Mouse (Mus musculus): ENCODE data around the gene Rnf213. TPM values are rescaled to one million over a fixed set of nuclear protein-coding genes. Genes with fewer than 3 reads are reported as not detected.

Rnf213 gene
- total RNA-seq, 2 experiments from 2014 or later: 9.2 to 10.9 TPM

DNA sequence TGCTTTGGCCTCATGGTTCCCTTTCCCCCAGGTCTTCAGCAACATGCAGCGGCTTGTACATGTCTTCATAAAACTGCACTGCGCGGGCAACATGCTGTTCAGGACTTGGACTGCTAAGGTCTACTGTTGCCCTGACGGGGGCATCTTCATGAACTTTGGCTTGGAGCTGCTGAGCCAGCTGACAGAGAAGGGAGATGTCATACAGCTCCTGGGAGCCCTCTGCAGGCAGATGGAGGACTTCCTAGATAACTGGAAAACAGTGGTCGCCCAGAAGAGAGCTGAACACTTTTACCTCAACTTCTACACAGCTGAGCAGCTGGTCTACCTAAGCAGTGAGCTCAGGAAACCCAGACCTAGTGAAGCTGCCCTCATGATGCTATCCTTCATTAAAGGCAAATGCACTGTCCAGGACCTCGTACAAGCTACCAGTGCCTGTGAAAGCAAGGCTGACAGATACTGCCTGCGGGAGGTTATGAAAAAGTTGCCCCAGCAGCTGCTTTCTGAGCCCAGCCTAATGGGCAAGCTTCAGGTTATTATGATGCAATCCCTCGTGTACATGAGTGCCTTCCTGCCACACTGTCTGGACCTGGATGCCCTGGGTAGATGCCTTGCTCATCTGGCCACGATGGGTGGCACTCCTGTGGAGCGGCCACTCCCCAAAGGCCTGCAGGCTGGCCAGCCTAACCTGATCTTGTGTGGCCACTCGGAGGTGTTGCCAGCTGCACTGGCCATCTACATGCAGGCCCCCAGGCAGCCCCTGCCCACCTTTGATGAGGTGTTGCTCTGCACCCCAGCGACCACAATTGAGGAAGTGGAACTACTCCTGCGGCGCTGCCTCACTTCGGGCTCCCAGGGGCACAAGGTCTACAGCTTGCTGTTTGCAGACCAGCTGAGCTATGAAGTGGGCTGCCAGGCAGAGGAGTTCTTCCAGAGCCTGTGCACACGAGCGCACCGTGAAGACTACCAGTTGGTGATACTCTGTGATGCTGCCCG, 43.3 kb downstream of the Rnf213 start:
- DNase-seq (ENCODE audit: low spot score in 2 of 2): peak in 1 of 2 experiments; percentile 16

GRCm38 (mm10) chr11:119438776-119439175, 45.9 kb downstream of the Rnf213 start:
- DNase-seq (ENCODE audit: low spot score in 2 of 2): no peak

DNA sequence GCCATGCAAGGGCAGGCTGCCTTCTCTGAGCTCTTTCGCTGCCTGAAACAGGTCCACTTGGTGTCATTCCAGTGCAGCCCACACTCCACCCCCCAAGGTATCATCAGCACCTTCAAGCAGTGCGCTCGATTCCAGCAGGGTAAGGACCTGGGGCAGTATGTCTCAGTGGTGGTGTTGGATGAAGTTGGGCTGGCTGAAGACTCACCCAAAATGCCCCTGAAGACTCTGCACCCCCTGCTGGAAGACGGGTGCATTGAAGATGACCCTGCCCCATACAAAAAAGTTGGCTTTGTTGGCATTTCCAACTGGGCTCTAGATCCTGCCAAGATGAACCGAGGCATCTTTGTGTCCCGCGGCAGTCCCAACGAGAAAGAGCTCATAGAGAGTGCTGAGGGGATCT, 49.3 kb downstream of the Rnf213 start:
- DNase-seq (ENCODE audit: low spot score in 2 of 2): no peak

DNA sequence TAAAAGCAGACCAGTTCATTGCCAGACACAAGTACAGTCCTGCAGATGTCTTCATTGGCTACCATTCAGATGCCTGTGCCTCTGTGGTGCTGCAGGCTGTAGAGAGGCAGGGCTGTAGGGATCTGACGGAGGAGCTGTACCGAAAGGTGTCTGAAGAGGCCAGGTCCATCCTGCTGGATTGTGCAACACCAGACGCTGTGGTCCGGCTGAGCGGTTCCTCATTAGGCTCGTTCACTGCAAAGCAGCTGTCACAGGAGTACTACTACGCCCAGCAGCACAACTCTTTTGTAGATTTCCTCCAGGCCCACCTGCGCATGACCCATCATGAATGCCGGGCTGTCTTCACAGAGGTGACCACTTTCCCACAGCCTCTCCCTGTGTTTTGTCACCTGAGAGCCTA, 50.5 kb downstream of the Rnf213 start:
- no peak for DNase-seq (ENCODE audit: low spot score in 2 of 2)

DNA sequence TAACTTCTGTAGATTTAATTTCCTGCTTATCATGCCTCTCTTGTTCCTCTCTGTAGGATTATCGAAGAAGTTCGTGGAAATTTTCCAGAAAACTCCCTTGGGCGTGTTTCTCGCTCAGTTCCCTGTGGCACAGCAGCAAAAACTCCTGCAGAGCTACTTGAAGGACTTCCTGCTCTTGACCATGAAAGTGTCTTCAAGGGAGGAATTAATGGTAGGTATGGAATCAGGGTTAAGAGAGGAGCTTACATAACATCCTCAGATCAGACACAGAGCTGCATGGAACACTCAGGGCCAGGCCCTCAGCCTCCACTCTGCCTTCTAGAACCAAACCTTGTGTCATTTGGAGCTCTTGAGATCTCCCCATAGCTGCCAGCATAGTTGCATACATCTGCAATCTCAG, 63.2 kb downstream of the Rnf213 start:
- DNase-seq (ENCODE audit: low spot score in 2 of 2): no peak

GRCm38 (mm10) chr11:119477876-119478275, 85.0 kb downstream of the Rnf213 start:
- no peak for DNase-seq (ENCODE audit: low spot score in 2 of 2)

DNA sequence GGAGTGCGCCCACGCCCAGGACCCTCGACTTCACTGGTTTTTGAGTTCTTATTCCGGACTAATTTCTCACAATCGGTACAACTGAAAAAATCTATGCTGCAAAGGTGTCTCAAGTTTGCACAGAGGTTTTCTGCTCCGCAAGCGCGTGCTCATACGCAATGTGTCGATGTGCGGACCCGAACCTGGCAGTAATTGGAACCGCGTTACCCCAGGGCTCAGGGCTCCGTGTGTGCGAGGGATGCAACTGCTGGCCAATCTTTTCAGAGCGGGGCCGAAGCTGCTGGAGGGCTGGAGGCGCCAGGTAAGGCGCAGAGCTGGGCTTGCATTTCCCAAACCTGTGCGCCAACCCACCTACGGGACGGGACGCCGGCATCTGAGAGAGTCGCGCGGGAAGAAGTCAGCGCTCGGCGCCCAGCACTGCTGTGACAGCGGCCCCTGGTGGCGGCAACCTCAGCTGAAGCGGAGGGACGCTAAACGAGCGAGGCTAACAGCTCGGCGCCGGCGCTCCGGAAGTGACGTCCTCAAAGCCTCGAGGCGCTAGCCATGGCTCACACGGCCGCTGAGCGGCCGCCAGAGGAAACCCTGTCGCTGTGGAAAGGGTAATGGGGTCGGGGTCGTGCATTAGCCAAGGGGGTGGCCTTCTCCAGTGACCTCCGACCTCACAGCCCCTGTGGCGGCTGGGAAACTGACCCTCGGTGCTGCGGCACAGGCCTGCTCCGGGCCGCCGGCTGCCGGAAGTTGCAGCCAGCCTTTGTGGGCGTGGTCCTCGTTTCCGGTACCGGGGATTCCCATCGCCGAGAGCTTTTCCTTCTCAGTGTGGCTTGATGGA, 98.2 kb downstream of the Rnf213 start, which contains the start of gene Endov:
Endov (plus strand) TSS at position 487 of the 829 bp plus-strand sequence.
- peak; percentile 98 to 100 for DNase-seq (ENCODE audit: low spot score in 2 of 2)

DNA sequence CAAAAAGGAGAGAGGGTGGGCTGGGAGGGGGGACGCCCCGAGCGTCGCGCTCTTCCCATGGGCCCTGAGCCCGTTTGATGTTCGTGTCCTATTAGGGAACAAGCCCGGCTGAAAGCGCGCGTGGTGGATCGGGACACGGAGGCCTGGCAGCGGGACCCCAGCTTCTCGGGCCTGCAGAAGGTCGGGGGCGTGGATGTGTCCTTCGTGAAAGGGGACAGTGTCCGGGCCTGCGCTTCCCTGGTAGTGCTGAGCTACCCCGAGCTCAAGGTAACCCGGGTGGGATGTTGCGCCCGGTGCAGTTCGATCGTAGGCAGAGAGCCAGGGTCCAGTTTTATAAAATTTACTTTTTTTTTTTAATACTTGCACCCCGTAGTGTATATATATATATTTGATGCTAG, 98.8 kb downstream of the Rnf213 start:
- DNase-seq (ENCODE audit: low spot score in 2 of 2): peak in 1 of 2 experiments; percentile 33

- DNase-seq (ENCODE audit: low spot score in 2 of 2): no peak
Measured at GRCm38 (mm10) chr11:119492830-119493229, 99.9 kb downstream of the Rnf213 start.

DNA sequence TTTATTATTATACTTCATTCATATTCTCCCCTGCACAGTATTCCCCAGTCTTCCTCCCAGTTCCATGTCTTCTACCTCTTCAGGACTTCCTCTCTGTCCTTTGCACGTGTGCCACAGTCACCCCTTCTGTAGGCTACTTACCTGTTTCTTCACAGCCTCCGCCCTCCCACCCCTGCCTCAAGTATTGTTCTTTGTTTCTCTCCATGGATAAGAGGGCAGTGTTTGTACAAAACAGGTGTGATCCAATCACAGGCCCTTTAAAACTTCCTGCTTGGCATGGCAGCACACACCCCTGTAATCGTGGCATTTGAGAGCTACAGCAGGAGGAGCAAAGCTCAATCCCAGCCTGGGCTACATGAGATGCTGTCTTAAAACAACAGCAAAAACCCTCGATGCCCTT, 100.6 kb downstream of the Rnf213 start:
- no peak for DNase-seq (ENCODE audit: low spot score in 2 of 2)

- DNase-seq (ENCODE audit: low spot score in 2 of 2): peak in 1 of 2 experiments; percentile 55
Measured at GRCm38 (mm10) chr11:119496147-119496546, 103.2 kb downstream of the Rnf213 start.

- DNase-seq (ENCODE audit: low spot score in 2 of 2): no peak
Measured at GRCm38 (mm10) chr11:119497451-119497850, 104.6 kb downstream of the Rnf213 start.

DNA sequence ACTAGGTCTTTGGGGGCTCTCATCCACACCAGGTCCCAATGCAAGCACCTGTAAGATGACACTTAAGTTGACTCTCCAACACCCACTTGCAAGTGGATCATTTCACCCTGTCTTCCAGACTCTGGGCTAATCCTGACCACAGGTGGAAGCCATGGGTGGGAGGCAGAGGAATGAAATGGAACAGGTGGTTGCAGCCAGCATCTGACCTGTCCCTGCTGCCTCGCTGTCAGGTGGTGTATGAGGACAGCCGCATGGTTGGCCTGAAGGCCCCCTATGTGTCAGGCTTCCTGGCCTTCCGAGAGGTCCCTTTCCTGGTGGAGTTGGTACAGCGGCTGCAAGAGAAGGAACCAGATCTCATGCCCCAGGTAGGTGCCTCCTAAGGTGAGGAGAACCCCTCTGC, 106.4 kb downstream of the Rnf213 start:
- DNase-seq (ENCODE audit: low spot score in 2 of 2): no peak

DNA sequence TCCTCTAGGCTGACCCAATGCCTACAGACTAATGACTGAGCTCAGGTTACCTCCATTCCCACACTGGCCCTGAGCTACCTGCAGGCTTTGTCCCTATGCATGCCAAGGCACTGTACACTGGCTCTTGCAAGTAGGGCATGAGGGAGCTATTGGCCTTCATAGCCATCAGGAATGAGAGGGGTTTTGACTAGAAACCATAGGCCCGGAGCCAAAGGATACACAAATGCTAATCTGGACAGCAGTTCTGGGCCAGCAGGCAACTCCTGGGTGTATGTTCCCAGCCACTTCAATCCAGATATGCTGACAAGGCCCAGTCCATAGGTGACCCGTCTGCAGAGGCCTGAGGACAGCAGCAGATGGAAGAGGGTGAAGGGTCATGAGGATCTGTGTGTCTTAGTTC, 107.1 kb downstream of the Rnf213 start:
- no peak for DNase-seq (ENCODE audit: low spot score in 2 of 2)

DNA sequence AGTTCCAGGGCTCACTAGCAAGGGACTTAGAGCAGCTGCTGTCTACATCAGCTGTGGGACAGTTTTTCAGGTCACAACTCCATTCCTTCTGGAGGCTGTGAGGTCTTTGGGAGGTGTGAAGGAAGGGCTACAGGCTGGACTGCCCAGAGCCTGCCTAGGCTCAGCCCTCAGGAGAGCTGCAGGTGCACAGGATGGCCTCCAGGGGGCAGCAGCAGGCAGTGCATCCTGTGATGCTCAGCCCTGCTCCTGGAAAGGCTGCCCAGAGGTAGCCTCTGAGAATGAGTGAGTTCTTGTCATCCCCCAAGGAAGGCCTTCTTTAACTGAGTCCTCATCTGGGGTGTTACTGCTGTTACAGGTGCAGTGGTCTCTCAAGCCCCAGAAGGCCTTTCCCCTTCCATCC, 110.8 kb downstream of the Rnf213 start:
- peak; percentile 67 to 73 for DNase-seq (ENCODE audit: low spot score in 2 of 2)

DNA sequence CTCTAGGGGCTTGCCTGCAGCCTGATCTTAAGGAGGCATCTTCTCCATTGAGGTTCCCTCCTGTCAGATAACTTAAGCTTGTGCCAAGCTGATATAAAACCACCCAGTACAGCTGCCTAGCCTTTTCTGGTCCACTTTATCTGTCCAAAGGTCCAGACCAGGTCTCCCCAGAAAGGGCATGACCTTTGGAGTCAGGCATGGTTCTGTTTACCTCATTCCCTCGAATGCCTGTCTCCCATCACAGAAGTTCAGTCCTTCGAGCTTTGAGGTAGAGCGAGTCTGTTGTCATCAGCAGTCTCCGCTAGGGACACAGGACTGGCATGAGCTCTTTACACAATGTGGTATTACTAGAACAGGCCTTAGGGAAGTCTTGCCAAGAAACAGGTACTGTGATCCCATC, 113.5 kb downstream of the Rnf213 start:
- DNase-seq (ENCODE audit: low spot score in 2 of 2): no peak

- no peak for DNase-seq (ENCODE audit: low spot score in 2 of 2)
Measured at GRCm38 (mm10) chr11:119507772-119508171, 114.9 kb downstream of the Rnf213 start.

DNA sequence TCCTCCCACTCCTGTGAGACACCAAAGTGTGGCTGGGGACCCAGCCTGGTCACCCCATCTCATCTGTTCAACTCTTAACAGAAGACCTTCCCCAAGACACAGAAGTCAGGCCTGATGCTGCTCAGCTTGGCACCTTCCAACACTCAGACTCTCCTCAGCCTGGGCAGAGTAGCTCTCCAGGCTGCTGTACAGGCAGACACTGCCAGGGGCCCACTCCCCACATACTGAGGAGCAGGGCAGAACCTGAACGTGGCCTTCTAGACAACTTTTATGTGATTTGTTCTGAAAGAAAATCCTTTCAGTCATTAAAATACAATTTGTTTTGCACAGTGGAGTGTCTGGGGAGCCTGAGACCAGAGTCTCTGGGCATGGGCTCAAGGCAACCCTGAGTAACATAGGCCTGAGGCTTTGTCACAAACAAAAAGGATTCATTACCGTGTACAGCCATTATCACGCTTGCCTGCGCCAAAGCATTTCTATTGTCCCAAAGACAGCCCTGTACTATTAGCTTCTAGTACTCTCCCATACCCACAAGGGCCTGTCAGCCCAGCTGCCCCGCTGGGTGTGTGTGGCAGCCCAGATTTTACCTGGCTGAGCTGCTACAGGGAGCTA, 116.4 kb downstream of the Rnf213 start:
- no peak for DNase-seq (ENCODE audit: low spot score in 2 of 2)

DNA sequence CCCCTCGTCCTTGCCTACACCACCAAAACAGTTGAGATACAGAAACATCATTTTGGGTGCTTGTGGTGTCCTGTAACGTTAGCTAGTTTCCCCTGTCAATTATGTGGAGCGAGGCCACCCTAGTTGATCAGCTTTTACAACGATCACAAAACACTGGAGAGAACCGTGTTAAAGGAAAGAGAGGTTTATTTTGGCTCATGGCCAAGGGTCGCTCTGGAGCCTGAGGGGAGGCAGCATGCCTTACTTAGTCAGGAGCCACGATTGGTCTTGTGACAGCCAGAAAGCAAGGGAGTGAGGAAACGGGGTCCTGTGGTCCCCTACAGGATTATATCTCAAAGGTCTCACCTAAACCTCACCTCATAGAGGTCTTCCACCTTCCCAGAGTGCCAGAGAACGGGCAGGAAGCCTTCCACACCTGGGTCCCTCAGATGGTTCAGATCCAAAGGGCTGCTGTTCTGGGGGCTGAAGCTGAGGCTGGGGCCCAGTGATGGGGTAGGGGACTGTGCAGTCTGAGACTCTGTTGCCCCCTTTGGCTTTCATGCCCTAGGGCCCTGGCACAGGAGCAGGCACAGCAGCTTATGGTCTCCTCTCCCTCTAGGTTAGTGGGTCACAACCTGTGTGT, 120.2 kb downstream of the Rnf213 start:
- no peak for DNase-seq (ENCODE audit: low spot score in 2 of 2)

- no peak for DNase-seq (ENCODE audit: low spot score in 2 of 2)
Measured at GRCm38 (mm10) chr11:119514108-119514860, 121.4 kb downstream of the Rnf213 start.
